Mouse (Mus musculus): ENCODE data around the gene Ddx41.

- no peak for TF ChIP-seq POLR2A (IDR thresholded peaks at IDR 0.05; ENCODE audit: control insufficient read depth, low read depth, low read length)
- no peak for TF ChIP-seq CTCF (IDR thresholded peaks at IDR 0.05; ENCODE audit: control insufficient read depth, insufficient read depth, insufficient replicate concordance, low read depth, low read length)
Measured at GRCm38 (mm10) chr13:55511492-55511861, 25.0 kb downstream of the Ddx41 start.

Data from testis, adult 2 months (tissue).